Mouse (Mus musculus): ENCODE measurements around the gene Rad54l. TPM values are rescaled to one million over a fixed set of nuclear protein-coding genes. Genes with fewer than 3 reads are reported as not detected.

Rad54l gene
- polyA plus RNA-seq, 1 experiment from 2014 or later, result 26.9 TPM

GRCm38 (mm10) chr4:116152702-116153101, 29.2 kb upstream of the Rad54l start:
- no peaks in the 10 kb centered on the region for H3K27me3 ChIP-seq (replicated peaks)
- no peak overlapping the region for H3K4me2 ChIP-seq (replicated peaks)
- ATAC-seq (ENCODE audit: low FRiP score, low read depth), result no peak
- H3K27ac ChIP-seq, result no peak overlapping the region
- no peaks in the 10 kb centered on the region for H3K9me3 ChIP-seq
- peaks cover 60% of the 10 kb centered on the region for H3K36me3 ChIP-seq
- no peak overlapping the region for H3K4me3 ChIP-seq
- H3K9ac ChIP-seq, result no peak overlapping the region
- peaks cover 8% of the 10 kb centered on the region for H3K4me1 ChIP-seq
- WGBS, result 97% methylated on average over 15 of the region's 15 CpGs

- Histone ChIP-seq H3K27me3 (replicated peaks) (no peaks in the 10 kb centered on the region), H3K9me3 (no peaks in the 10 kb centered on the region), H3K4me1 (peaks cover 8% of the 10 kb centered on the region), H3K36me3 (peaks cover 45% of the 10 kb centered on the region), H3K9ac (peak within 1 kb of the TSS; percentile 88), H3K4me2 (replicated peaks) (peak within 1 kb of the TSS; percentile 60), H3K4me3 (peak within 1 kb of the TSS; percentile 72), H3K27ac (peak within 1 kb of the TSS; percentile 57; the same call in 1 of the 2 replicates)
- no peak for ATAC-seq (ENCODE audit: low FRiP score, low read depth)
- 83% methylated on average over 6 of the region's 6 CpGs for WGBS
These were observed 27.7 kb upstream of the Rad54l start, which contains the start of gene Lurap1 for GRCm38 (mm10) chr4:116151238-116151637. TSS of gene Lurap1 (minus strand) at chr4:116151338.

- Histone ChIP-seq H3K27me3 (replicated peaks) (no peaks in the 10 kb centered on the region), H3K4me3 (peak overlapping the region; percentile 72), H3K27ac (no peak overlapping the region; the same call in 1 of the 2 replicates), H3K36me3 (peaks cover 41% of the 10 kb centered on the region), H3K4me2 (replicated peaks) (peak overlapping the region; percentile 60), H3K4me1 (peaks cover 8% of the 10 kb centered on the region), H3K9me3 (no peaks in the 10 kb centered on the region), H3K9ac (peak overlapping the region; percentile 88)
- WGBS, result 24% methylated on average over 4 of the region's 4 CpGs
- no peak; the same call in 1 of the 2 replicates for ATAC-seq (ENCODE audit: low FRiP score, low read depth)
These were observed 27.4 kb upstream of the Rad54l start for GRCm38 (mm10) chr4:116150862-116151221.

GRCm38 (mm10) chr4:116150156-116150861, 26.8 kb upstream of the Rad54l start:
- peaks cover 8% of the 10 kb centered on the region for H3K4me1 ChIP-seq
- H3K4me3 ChIP-seq, result peak overlapping the region; percentile 72
- peaks cover 36% of the 10 kb centered on the region for H3K36me3 ChIP-seq
- under 1% methylated on average over 64 of the region's 73 CpGs for WGBS
- peak overlapping the region; percentile 57; the same call in 1 of the 2 replicates for H3K27ac ChIP-seq
- H3K9me3 ChIP-seq, result no peaks in the 10 kb centered on the region
- peak overlapping the region; percentile 88 for H3K9ac ChIP-seq
- no peaks in the 10 kb centered on the region for H3K27me3 ChIP-seq (replicated peaks)
- peak; percentile 82 for ATAC-seq (ENCODE audit: low FRiP score, low read depth)
- peak overlapping the region; percentile 60 for H3K4me2 ChIP-seq (replicated peaks)

GRCm38 (mm10) chr4:116149812-116150155, 26.3 kb upstream of the Rad54l start:
- ATAC-seq (ENCODE audit: low FRiP score, low read depth), result peak; percentile 7; the same call in 1 of the 2 replicates
- Histone ChIP-seq H3K4me1 (peaks cover 8% of the 10 kb centered on the region), H3K9ac (peak overlapping the region; percentile 88), H3K9me3 (no peaks in the 10 kb centered on the region), H3K27ac (0 out of 2 replicates have a peak overlapping the region, but pooled peaks have one; percentile 57), H3K4me2 (replicated peaks) (peak overlapping the region; percentile 60), H3K4me3 (peak overlapping the region; percentile 72), H3K36me3 (peaks cover 30% of the 10 kb centered on the region), H3K27me3 (replicated peaks) (no peaks in the 10 kb centered on the region)
- 24% methylated on average over 6 of the region's 6 CpGs for WGBS

GRCm38 (mm10) chr4:116143891-116144717, 20.6 kb upstream of the Rad54l start:
- ATAC-seq (ENCODE audit: low FRiP score, low read depth), result peak; percentile 69; the same call in 1 of the 2 replicates
- Histone ChIP-seq H3K9me3 (no peaks in the 10 kb centered on the region), H3K9ac (peak overlapping the region; percentile 67), H3K4me1 (peaks cover 12% of the 10 kb centered on the region; the same call in 1 of the 2 replicates), H3K36me3 (no peaks in the 10 kb centered on the region), H3K4me3 (peak overlapping the region; percentile 60), H3K27me3 (replicated peaks) (peaks cover 15% of the 10 kb centered on the region), H3K27ac (no peak overlapping the region), H3K4me2 (replicated peaks) (peak overlapping the region; percentile 93)
- under 1% methylated on average over 46 of the region's 47 CpGs for WGBS

GRCm38 (mm10) chr4:116143317-116143811, 19.9 kb upstream of the Rad54l start:
- 10% methylated on average over 7 of the region's 7 CpGs for WGBS
- peaks cover 12% of the 10 kb centered on the region; the same call in 1 of the 2 replicates for H3K4me1 ChIP-seq
- no peaks in the 10 kb centered on the region for H3K36me3 ChIP-seq
- peaks cover 15% of the 10 kb centered on the region for H3K27me3 ChIP-seq (replicated peaks)
- H3K4me3 ChIP-seq, result no peak overlapping the region
- no peaks in the 10 kb centered on the region for H3K9me3 ChIP-seq
- no peak overlapping the region for H3K9ac ChIP-seq
- H3K27ac ChIP-seq, result no peak overlapping the region
- no peak for ATAC-seq (ENCODE audit: low FRiP score, low read depth)
- H3K4me2 ChIP-seq (replicated peaks), result peak overlapping the region; percentile 93

GRCm38 (mm10) chr4:116142269-116142668, 18.8 kb upstream of the Rad54l start:
- H3K36me3 ChIP-seq, result no peaks in the 10 kb centered on the region
- H3K27ac ChIP-seq, result no peak overlapping the region
- 68% methylated on average over 7 of the region's 7 CpGs for whole genome bisulfite sequencing
- no peak overlapping the region for H3K4me2 ChIP-seq (replicated peaks)
- no peak overlapping the region for H3K4me3 ChIP-seq
- H3K27me3 ChIP-seq (replicated peaks), result peaks cover 15% of the 10 kb centered on the region
- no peaks in the 10 kb centered on the region for H3K9me3 ChIP-seq
- no peak overlapping the region for H3K9ac ChIP-seq
- H3K4me1 ChIP-seq, result peaks cover 12% of the 10 kb centered on the region; the same call in 1 of the 2 replicates
- no peak for ATAC-seq (ENCODE audit: low FRiP score, low read depth)

GRCm38 (mm10) chr4:116141736-116142135, 18.2 kb upstream of the Rad54l start:
- no peaks in the 10 kb centered on the region for H3K9me3 ChIP-seq
- peaks cover 15% of the 10 kb centered on the region for H3K27me3 ChIP-seq (replicated peaks)
- 66% methylated on average over 1 of the region's 1 CpGs for WGBS
- no peak for ATAC-seq (ENCODE audit: low FRiP score, low read depth)
- no peak overlapping the region for H3K4me3 ChIP-seq
- peaks cover 12% of the 10 kb centered on the region; the same call in 1 of the 2 replicates for H3K4me1 ChIP-seq
- H3K4me2 ChIP-seq (replicated peaks), result no peak overlapping the region
- H3K9ac ChIP-seq, result no peak overlapping the region
- H3K27ac ChIP-seq, result no peak overlapping the region
- no peaks in the 10 kb centered on the region for H3K36me3 ChIP-seq

- no peak for ATAC-seq (ENCODE audit: low FRiP score, low read depth)
These were observed 17.5 kb upstream of the Rad54l start for GRCm38 (mm10) chr4:116140801-116141574.

GRCm38 (mm10) chr4:116137421-116137996, 14.0 kb upstream of the Rad54l start:
- no peaks in the 10 kb centered on the region for H3K27me3 ChIP-seq (replicated peaks)
- ATAC-seq (ENCODE audit: low FRiP score, low read depth), result no peak
- 59% methylated on average over 13 of the region's 13 CpGs for WGBS

More at GRCm38 (mm10) chr4:116140801-116141574, 17.5 kb upstream of the Rad54l start:
- H3K4me3 ChIP-seq, result no peak overlapping the region
- H3K4me2 ChIP-seq (replicated peaks), result no peak overlapping the region
- H3K9ac ChIP-seq, result no peak overlapping the region
- 85% methylated on average over 7 of the region's 7 CpGs for WGBS
- H3K27me3 ChIP-seq (replicated peaks), result peaks cover 15% of the 10 kb centered on the region
- H3K4me1 ChIP-seq, result peaks cover 12% of the 10 kb centered on the region; the same call in 1 of the 2 replicates
- no peaks in the 10 kb centered on the region for H3K36me3 ChIP-seq
- no peaks in the 10 kb centered on the region for H3K9me3 ChIP-seq
- no peak overlapping the region for H3K27ac ChIP-seq

More at GRCm38 (mm10) chr4:116137421-116137996, 14.0 kb upstream of the Rad54l start:
- no peaks in the 10 kb centered on the region for H3K4me1 ChIP-seq
- H3K4me2 ChIP-seq (replicated peaks), result no peak overlapping the region
- no peak overlapping the region for H3K9ac ChIP-seq
- no peak overlapping the region for H3K4me3 ChIP-seq
- no peaks in the 10 kb centered on the region for H3K36me3 ChIP-seq
- no peak overlapping the region for H3K27ac ChIP-seq
- no peaks in the 10 kb centered on the region for H3K9me3 ChIP-seq

Measured in neural tube, embryonic 12.5 days (tissue).